Comparison of ENCODE assay signal across 8 mouse cellular contexts in genomic region chr7:35585191-35586054, GRCm38 (mm10). TPM values are rescaled to one million over a fixed set of nuclear protein-coding genes. Genes with fewer than 3 reads are reported as not detected.
A peak's percentile ranks its signal among the peaks of the same experiment; 100 is the strongest.
DNase-seq lines count a peak whose midpoint lies in the region; ATAC-seq and TF ChIP-seq lines count a peak whose summit lies in the region.

Gene Rgs9bp (minus strand): TSS chr7:35585582.

- DNase-seq in MN1 (ENCODE audit: low spot score) = peak; percentile 50
- DNase-seq in cerebellum, adult 2 months = peak in 1 of 2 experiments; percentile 17
- peak; percentile 70 for DNase-seq in gastrocnemius, adult 2 months
- peak; percentile 45 to 47 for DNase-seq in thymus, postnatal 10 days (ENCODE audit: low spot score in 2 of 2)
- DNase-seq in layer of hippocampus, adult 18-20 months (ENCODE audit: low spot score in 2 of 2) = no peak

- TF ChIP-seq CTCF in cerebellum, adult 2 months (IDR thresholded peaks at IDR 0.05; ENCODE audit: borderline replicate concordance, insufficient read depth, low read depth, low read length) = no peak
- no peak for TF ChIP-seq CTCF in gastrocnemius, adult 2 months (IDR thresholded peaks at IDR 0.05)

- intact Hi-C loops in gastrocnemius, adult 2 months (cut with DNase I) = loop anchor here (5.0 kb wide), 2 partner anchors 33 to 62 kb away; partner anchors contain the start of gene Pdcd5

- no peaks in the 10 kb centered on the region for H3K9me3 ChIP-seq in liver, embryonic 16.5 days (replicated peaks; ENCODE audit: control insufficient read depth, low read length)
- no peaks in the 10 kb centered on the region for H3K9me3 ChIP-seq in neural tube, embryonic 12.5 days

- peaks cover 10% of the 10 kb centered on the region for H3K4me1 ChIP-seq in cerebellum, adult 2 months (ENCODE audit: control insufficient read depth, insufficient read depth, low read length)
- peaks cover 51% of the 10 kb centered on the region for H3K4me1 ChIP-seq in liver, embryonic 16.5 days (ENCODE audit: control insufficient read depth, low read depth, low read length)
- H3K4me1 ChIP-seq in neural tube, embryonic 12.5 days = peaks cover 26% of the 10 kb centered on the region

- no peak within 1 kb of the TSS for H3K27ac ChIP-seq in cerebellum, adult 2 months (ENCODE audit: insufficient read depth, low read length)
- peak within 1 kb of the TSS; percentile 90 for H3K27ac ChIP-seq in gastrocnemius, adult 2 months
- H3K27ac ChIP-seq in liver, embryonic 16.5 days (ENCODE audit: low read length) = peak within 1 kb of the TSS; percentile 75
- H3K27ac ChIP-seq in neural tube, embryonic 12.5 days = no peak within 1 kb of the TSS

- peak within 1 kb of the TSS; percentile 91 for H3K9ac ChIP-seq in liver, embryonic 16.5 days (ENCODE audit: low read depth, low read length)
- H3K9ac ChIP-seq in neural tube, embryonic 12.5 days = peak within 1 kb of the TSS; percentile 80

- TF ChIP-seq POLR2A in cerebellum, adult 2 months (IDR thresholded peaks at IDR 0.05; ENCODE audit: borderline replicate concordance, insufficient read depth, low read length) = no peak

- peak; percentile 43 for ATAC-seq in inflammation-experienced regulatory T-cells, adult 6 months
- ATAC-seq in liver, embryonic 16.5 days (ENCODE audit: low read depth) = peak; percentile 47
- peak; percentile 75 for ATAC-seq in neural tube, embryonic 12.5 days (ENCODE audit: low FRiP score, low read depth)

- under 1% methylated on average over 45 of the region's 45 CpGs for WGBS in cerebellum, adult 2 months
- WGBS in liver, embryonic 16.5 days (ENCODE audit: insufficient replicate concordance) = under 1% methylated on average over 45 of the region's 45 CpGs
- under 1% methylated on average over 44 of the region's 45 CpGs for WGBS in neural tube, embryonic 12.5 days

- peak within 1 kb of the TSS; percentile 100 for H3K4me2 ChIP-seq in liver, embryonic 16.5 days (ENCODE audit: low read depth, low read length)
- H3K4me2 ChIP-seq in neural tube, embryonic 12.5 days (replicated peaks) = peak within 1 kb of the TSS; percentile 95

- H3K27me3 ChIP-seq in cerebellum, adult 2 months (ENCODE audit: control insufficient read depth, insufficient read depth, low read length) = no peaks in the 10 kb centered on the region
- H3K27me3 ChIP-seq in liver, embryonic 16.5 days (ENCODE audit: control insufficient read depth, insufficient read depth, low read depth, low read length) = peaks cover 35% of the 10 kb centered on the region
- peaks cover 34% of the 10 kb centered on the region for H3K27me3 ChIP-seq in neural tube, embryonic 12.5 days (replicated peaks)

- H3K4me3 ChIP-seq in cerebellum, adult 2 months (replicated peaks; ENCODE audit: insufficient read depth, low read depth, low read length) = peak within 1 kb of the TSS; percentile 83
- peak within 1 kb of the TSS; percentile 76 for H3K4me3 ChIP-seq in gastrocnemius, adult 2 months
- H3K4me3 ChIP-seq in liver, embryonic 16.5 days (ENCODE audit: low read depth, low read length) = peak within 1 kb of the TSS; percentile 90
- peak within 1 kb of the TSS; percentile 81 for H3K4me3 ChIP-seq in neural tube, embryonic 12.5 days

- no peaks in the 10 kb centered on the region for H3K36me3 ChIP-seq in liver, embryonic 16.5 days (ENCODE audit: control insufficient read depth, insufficient read depth)
- no peaks in the 10 kb centered on the region for H3K36me3 ChIP-seq in neural tube, embryonic 12.5 days

RNA-seq across cellular contexts. Expression of gene Rgs9bp, which starts in this region (rescaled TPM):
- polyA plus RNA-seq in cerebellum, adult 2 months (2012; rRNA removed) = 0.03 and 0.07 TPM in 2 replicates
- under 1 TPM in 1 of 2 experiments, not detected in 1; 0.06 TPM for total RNA-seq in gastrocnemius, adult 2 months (2021)
- polyA plus RNA-seq in inflammation-experienced regulatory T-cells, adult 6 months (2017; shearing (Covaris generic)) = not detected
- 0.04 and 0.06 TPM in 2 replicates for polyA plus RNA-seq in liver, embryonic 16.5 days (2015; fragmentation: Nextera tagmentation; extraction: Ambion mirVana)
- 0.09 and 0.18 TPM in 2 replicates for polyA plus RNA-seq in neural tube, embryonic 12.5 days (2016; fragmentation: Nextera tagmentation; extraction: Ambion mirVana)
- total RNA-seq in layer of hippocampus, adult 18-20 months (2021) = under 1 TPM; 0.22 to 0.23 TPM

Comparison
In these comparisons a context has a peak if more than half of its experiments do, and no peak if none do; other contexts are left out.
1. Peak in DNase-seq, H3K4me3 ChIP-seq and H3K27ac ChIP-seq in gastrocnemius, adult 2 months; RNA of the gene not detected or under 1 TPM.
2. Peak in ATAC-seq in inflammation-experienced regulatory T-cells, adult 6 months; RNA of the gene not detected or under 1 TPM.
3. Peak in ATAC-seq, H3K4me3 ChIP-seq, H3K27ac ChIP-seq, H3K9ac ChIP-seq and H3K4me2 ChIP-seq in liver, embryonic 16.5 days; RNA of the gene not detected or under 1 TPM.
4. Peak in ATAC-seq, H3K4me3 ChIP-seq, H3K9ac ChIP-seq and H3K4me2 ChIP-seq in neural tube, embryonic 12.5 days; RNA of the gene not detected or under 1 TPM.
5. DNase-seq: peak in MN1 (single experiment) and thymus, postnatal 10 days (2 of 2); none in layer of hippocampus, adult 18-20 months (0 of 2).
6. Peak in every context shown above with its lines, with median percentiles within 50 percentile points of each other: H3K4me3 ChIP-seq and ATAC-seq.